Mouse (Mus musculus) c-Kit-positive CD71-positive TER-119-positive erythroid progenitor cells, embryonic 14.5 days (primary cell): Measurements from ENCODE around the gene Tdrd3.

Experiments used
- DNase-seq: peaks from one replicate; pipeline ENCODE4 v3.0.0-alpha.2; 2013; ENCODE audit warnings: low spot score

The Tdrd3 gene

DNA sequence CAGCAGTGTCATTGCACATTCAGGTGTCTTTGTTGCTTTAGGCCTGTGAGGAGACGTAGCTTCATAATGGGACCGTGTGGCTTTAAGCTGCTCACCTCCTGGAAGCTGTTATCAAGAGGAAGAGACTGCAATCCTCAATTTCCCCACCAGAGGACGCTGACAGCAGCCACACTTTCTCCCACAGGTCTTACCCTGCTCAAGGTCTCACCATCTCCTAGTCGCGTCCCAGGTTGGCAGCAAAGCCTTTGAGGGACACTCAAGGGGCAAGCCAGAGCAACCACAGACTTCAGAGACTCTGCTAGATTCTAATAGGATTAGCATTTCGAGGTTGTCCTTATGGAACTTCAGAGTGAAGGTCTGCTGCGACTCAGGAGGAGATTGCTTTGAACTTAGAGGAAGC lies 149.8 kb downstream of the Tdrd3 start:
- DNase-seq = no peak

DNA sequence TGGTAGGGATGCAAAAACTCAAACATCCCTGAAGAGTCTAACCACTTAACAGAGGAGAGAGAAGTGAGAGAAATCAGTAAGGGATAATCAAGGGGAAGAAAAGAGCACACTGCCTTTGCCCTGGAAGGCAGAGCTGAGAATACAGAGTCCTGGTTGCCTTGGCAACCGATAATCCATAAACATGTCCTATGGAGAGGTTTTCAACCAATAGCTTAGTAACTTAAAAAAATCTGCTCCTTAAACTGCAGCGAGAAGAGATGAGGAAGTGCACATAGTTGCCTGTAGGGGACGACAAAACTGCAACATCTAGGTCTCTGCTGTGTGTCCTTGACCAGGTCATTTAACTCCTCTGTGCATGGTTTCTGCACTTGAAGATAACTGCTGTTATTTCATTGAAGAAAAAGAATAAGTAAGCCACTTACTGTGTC lies 150.6 kb downstream of the Tdrd3 start:
- DNase-seq = no peak

DNA sequence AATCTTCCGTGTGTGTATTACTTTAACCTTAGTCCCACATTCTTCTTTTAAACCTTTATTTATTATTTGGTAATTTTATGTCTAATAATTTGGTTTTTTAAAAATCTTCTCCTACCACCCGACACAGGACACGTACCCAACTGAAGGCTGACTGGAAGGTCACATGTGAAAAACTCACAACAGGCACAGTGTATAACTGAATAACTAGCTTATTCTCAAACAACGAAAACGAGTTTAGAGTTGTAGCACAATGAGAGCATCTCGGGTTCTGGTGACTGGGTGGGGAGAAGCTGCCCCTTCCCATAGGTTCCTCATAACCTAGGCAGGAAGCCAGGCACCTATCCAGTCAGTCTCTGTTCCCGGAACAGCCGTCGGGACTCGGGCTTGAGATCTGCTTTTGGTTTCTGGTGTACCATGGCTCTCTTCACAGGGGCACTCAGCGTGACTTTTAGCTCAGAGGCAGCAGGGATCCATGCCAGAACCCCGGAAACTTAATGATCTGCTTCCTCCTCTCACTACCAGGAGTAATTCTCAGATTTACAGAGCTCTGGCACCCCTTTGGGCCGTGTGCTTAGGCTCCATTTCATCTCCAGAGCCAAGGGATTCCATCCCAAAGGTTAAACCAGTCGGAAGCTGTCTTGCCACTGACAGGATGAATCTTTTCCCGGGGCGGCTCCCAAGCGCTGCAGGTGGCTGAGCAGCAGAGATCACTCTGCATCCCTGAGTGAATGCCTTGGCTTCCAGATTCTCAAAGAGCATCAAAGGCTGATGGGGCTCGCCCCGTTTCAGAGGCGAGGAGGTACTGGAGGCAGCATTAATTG lies 151.4 kb downstream of the Tdrd3 start:
- no peak for DNase-seq

DNA sequence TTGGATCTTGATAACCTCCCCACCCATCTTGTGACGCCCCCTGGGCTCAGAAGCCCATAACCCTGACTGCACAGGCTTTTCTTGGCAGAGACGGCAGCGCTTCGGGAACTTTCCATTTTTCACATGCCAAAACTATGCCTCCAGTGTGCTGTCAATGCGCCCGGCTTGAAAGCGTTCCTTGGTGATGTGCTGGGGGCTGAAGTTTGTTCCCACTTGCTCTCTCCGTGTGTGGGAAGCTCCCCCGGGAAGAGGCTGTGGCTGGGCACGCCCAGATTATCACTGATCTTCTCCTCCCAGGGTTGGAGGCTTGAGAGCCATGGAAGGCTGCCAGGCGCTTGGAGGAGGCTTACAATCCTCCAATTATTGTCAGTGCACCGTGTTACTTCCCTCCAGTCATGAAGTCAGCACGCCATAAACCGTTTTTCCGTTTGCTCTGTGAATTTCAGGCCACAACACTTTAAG lies 152.0 kb downstream of the Tdrd3 start:
- no peak for DNase-seq

DNA sequence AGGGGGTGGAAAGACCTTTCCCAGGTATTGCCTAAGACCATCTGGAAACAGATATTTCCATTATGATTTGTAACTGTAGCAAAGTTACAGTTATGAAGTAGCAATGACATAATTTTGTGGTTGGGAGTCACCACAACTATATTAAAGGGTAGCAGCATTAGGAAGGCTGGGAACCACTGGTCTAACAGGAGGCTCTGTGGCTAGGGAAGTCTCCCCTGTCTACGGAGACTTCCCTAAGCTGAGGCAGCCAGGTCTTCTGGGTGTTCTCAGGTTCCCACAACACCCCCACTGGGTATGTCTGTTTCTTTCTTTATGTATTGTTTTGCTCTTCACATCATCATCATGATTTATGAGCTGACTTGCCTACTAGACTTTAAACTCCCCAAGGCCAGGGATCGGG lies 153.0 kb downstream of the Tdrd3 start:
- DNase-seq = no peak

DNA sequence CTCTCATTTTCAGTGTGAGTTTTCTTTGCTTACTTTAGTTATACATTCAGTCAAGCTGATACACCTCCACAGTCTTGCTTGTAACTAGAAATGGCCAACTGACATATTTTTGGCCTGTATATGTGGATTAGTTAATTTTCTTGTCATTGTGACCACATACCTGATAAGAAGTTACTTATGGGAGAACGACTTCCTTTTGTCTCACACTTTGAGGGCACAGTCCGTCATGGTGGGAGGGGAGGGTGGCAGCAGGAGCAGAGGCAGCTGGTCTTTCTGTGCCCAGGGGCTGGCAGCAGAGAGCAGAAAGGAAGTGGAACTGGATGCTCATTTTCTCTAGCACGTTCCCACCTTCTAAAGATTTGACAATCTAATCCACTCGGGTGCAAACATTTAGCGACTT lies 156.0 kb downstream of the Tdrd3 start:
- DNase-seq = no peak

DNA sequence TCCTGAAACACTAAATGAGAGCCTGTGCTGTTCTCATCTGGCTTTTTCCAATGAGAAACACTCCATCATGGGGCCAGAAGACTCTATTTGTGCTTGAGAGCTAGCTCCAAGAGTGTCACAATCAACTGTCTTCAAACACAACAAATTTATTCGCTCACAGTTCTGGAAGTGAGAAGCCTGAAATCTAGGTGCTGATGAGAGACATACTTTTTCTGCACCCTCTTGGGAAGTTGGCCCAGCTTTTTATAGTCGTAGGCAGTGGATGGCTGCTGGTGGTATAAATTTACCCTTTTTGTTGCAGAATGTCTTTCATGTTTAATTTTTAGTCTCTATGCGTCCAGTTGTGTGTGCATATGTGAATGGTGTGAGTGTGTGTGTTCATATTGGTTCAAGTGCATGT lies 166.2 kb downstream of the Tdrd3 start:
- no peak for DNase-seq
